Mouse (Mus musculus): ENCODE results near the gene Pnldc1.
A peak's percentile ranks its signal among the peaks of the same experiment; 100 is the strongest.
"Not testable (repeated sequence)": the region's sequence is repeated elsewhere in the genome, so short reads cannot be mapped to it uniquely, and the experiment has no call there.

Pnldc1 gene

GRCm38 (mm10) chr17:12909361-12910280 lies at the start of gene Pnldc1:
Pnldc1 (minus strand) TSS chr17:12910230.
- DNase-seq, result no peak

GRCm38 (mm10) chr17:12959377-12959776 lies 49.3 kb upstream of the Pnldc1 start:
- peak; percentile 44 for DNase-seq

DNA sequence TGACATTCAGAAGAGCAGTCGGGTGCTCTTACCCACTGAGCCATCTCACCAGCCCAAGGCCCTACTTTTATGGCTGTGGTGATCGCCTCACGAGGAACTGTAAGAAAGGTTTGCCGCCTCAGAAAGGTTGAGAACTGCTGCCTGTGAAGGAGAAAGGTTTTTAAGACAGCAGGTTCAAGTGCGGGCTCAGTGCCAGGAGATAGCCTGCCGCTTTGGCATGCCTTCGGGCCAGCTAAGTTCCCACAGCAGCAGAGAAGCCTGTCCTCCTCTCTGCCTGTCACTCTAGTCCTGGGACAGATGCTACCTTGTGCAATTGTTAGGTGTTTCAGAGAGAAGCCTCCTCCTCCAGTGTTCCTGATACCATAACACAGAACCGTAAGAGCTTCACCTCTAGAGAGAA lies 46.6 kb upstream of the Pnldc1 start:
- DNase-seq, result no peak

GRCm38 (mm10) chr17:12949669-12950068 lies 39.6 kb upstream of the Pnldc1 start:
- DNase-seq, result no peak

- no peak for DNase-seq
These were observed 32.6 kb upstream of the Pnldc1 start for GRCm38 (mm10) chr17:12942459-12943162.

DNA sequence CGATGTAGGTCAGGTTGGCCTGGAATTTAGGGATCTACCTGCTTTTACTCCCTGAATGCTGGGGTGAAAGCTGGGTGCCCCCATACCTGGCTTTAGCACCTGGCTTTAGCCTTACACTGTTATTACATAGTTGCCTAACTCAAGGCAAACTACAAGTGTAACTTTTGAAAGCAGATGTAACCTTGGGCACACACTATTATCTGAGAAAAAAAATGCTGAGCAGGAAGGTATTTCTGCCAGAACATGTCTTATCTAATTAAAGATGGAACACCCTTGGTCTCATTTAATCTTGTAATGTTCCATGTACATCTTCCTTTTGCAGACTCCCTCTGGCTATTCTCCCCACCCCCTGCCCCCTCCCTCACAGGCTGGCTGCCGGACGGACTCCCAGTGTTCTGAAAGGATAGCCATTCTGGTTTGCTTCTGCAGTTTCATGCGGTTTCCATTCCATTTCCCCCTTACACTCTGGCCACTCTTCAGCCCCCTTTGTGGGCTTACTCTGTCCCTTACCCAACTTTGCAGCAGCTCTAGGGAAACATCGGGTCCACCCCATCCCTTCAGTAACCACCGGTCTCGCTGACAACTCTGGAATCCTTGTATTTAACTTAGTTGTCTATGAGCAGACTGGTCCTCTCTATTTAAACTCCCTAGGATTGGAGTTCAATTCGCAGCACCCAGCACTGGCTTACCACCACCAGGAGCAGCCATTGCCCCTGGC lies 31.7 kb upstream of the Pnldc1 start:
- DNase-seq, result no peak

- DNase-seq, result peak; percentile 65
These were observed 30.2 kb upstream of the Pnldc1 start, which contains the start of gene Acat3 for GRCm38 (mm10) chr17:12940151-12940805. Acat3 (minus strand) TSS chr17:12940600.

DNA sequence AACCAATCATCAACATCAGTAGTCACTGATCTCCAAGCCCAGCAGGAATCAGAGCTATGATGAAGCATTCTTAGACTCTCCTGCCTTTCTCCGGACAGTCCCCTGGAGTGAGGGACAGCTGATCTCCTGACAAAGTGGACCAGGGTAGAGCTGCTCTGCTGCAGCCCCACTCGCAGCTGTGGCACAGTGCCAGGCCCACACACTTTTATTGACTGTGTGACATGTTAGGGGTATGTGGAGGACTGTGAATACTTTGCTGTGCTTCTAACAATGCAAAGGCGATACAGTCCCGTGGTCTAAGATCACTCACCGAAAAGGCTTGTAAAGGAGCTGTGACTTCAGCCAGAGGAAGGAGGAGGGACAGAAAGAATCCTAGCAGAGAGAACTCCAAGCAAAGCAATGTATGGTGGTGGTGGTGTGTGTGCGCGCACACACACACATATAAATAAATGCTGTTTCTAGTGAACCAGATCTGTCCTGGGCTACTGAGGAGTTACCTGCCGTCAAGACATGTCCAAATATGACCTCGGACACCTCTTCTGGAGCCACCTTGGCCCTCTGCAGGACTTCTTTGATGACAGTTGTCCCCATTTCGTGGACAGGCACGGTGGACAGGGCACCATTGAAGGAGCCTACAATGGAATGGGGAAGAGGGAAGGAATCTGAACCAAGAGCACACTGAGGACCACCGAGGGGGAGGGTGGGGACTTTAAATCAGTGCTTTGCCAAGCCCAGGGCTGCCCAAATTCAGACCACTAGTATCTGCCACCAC lies 29.5 kb upstream of the Pnldc1 start:
- DNase-seq, result not testable (repeated sequence)

DNA sequence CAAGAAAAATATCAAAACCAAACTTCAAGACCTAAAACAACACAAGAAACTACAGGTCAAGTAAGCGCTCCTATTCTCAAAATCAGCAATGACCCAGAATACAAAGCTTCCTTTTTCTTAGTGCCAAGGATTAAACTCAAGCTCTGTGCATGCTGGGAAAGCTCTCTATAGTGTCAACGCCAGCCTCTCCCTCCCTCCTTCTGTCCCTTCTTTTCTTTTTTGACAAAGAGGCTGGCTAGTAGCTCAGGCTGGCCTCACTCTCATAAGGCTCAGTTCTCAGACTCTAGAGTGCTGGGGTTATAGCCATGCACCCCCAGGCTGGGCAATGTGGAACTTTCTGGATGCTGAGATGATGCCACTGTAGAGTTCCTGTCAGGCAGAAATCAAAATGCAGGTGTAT lies 28.0 kb upstream of the Pnldc1 start:
- no peak for DNase-seq

DNA sequence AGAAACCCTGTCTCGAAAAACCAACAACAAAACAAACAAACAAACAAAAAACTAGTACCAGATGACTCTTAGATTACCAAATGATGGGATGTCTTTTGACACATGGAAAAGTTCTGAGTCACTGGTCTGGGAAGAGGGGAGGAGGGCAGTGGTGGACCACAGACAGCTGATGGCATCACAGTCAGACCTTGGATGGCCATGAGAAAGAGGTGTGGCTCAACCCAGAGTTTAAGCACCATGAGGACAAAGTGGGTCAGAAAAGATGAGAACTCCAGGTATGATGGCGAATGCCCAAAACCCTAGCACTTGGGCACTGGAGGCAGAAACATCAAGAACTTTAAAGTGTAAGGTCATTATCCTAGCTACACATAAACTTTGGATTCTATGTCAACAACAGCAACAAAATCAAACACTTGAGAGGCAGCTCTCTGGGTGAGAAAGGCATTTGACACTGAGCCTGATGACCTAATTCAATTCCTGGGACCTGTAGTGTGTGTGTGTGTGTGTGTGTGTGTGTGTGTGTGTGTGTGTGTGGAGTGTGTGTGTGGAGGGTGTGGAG lies 27.5 kb upstream of the Pnldc1 start:
- no peak for DNase-seq

GRCm38 (mm10) chr17:12935719-12936118 lies 25.7 kb upstream of the Pnldc1 start:
- DNase-seq, result no peak

GRCm38 (mm10) chr17:12931576-12931975 lies 21.5 kb upstream of the Pnldc1 start:
- not testable (repeated sequence) for DNase-seq

- no peak for DNase-seq
These were observed 15.7 kb upstream of the Pnldc1 start for GRCm38 (mm10) chr17:12925703-12926180.

- DNase-seq, result no peak
These were observed 15.0 kb upstream of the Pnldc1 start for GRCm38 (mm10) chr17:12925001-12925400.

- DNase-seq, result no peak
These were observed 11.0 kb upstream of the Pnldc1 start for GRCm38 (mm10) chr17:12921073-12921472.

- DNase-seq, result peak; percentile 68
These were observed 6.8 kb upstream of the Pnldc1 start for GRCm38 (mm10) chr17:12916588-12917380.

- peak; percentile 99 for DNase-seq
These were observed 6.0 kb upstream of the Pnldc1 start, which contains the start of gene Mrpl18 for GRCm38 (mm10) chr17:12915881-12916583. Mrpl18 (minus strand) TSS chr17:12916345.

GRCm38 (mm10) chr17:12915488-12915880 lies 5.5 kb upstream of the Pnldc1 start, which contains the start of gene Tcp1:
Tcp1 (plus strand) TSS chr17:12915701.
- no peak for DNase-seq

DNA sequence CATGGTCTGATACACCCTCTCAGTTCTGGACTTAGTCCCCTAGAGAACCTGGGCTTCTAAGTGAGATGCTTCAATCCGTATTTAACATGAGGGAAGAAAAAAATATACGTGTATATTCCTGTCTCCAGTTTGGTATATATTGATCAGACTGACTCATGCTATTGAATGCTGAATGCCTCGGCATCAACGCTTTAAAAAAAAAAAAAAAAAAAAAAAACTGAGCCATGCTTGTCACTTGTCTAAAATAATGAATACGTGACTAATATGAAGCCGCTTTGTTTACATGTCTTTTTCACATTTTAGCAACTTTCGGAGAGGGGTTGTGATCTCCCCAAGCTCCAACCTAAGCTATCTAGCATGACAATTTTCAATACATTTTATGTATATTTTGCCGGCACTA lies 361 bp upstream of the Pnldc1 start:
- DNase-seq, result no peak

GRCm38 (mm10) chr17:12906436-12906835 lies 3.6 kb downstream of the Pnldc1 start:
- DNase-seq, result no peak
